18 mouse cellular contexts compared by ENCODE assay signal in genomic region chr10:86124115-86124514, GRCm38 (mm10).
DNase-seq lines count a peak whose midpoint lies in the region; ATAC-seq and TF ChIP-seq lines count a peak whose summit lies in the region.
"Had no signal": no experiment of that assay in that cellular context is flagged by ENCODE, and none has a peak within 500 bp of the region (broad histone marks: within the 10 kb centered on the region; RNA-seq: fewer than 3 reads in every experiment).

No protein-coding gene starts in this region.

- peak; percentile 36 for DNase-seq in kidney, adult 18-20 months
- DNase-seq in kidney, adult 11 months, result no peak
- DNase-seq in Patski (ENCODE audit: low read depth, low spot score), result no peak
- peak; percentile 35 to 41 for DNase-seq in kidney, adult 8-10 months
- peak; percentile 39 to 63 for DNase-seq in kidney, postnatal 36 days
- no peak for DNase-seq in frontal cortex, adult 2 months (ENCODE audit: extremely low spot score in 1 of 2, low spot score in 1 of 2)
- DNase-seq in thymus, postnatal 25 days, result no peak
- DNase-seq in left cerebral cortex, postnatal 36 days (ENCODE audit: low spot score in 2 of 2), result no peak
- DNase-seq: cerebellum, adult 11-12 months; cerebellum, postnatal 25 days; heart, adult 18-20 months; right cerebral cortex, adult 18-20 months; thymus, adult 2 months had no signal

- POLR2A ChIA-PET in Patski (lab: Charles Lee), result no interaction called here

- in situ Hi-C loops in Patski (cut with MboI; ENCODE audit: low pct_unique_long_range_greater_than_20kb), result no loop called here

- peak; percentile 54 for ATAC-seq in Patski
- ATAC-seq: forebrain, embryonic 13.5 days; inflammation-experienced regulatory T-cells, adult 6 months; midbrain, embryonic 15.5 days had no signal

- TF ChIP-seq CTCF in Patski (IDR thresholded peaks at IDR 0.05), result peak; percentile 24

- intact Hi-C loops in left cerebral cortex, postnatal 36 days (cut with DNase I), result no loop called here

- H3K27me3 ChIP-seq in Patski, result no peaks in the 10 kb centered on the region
- H3K27me3 ChIP-seq: forebrain, embryonic 13.5 days; limb, embryonic 12.5 days; megakaryocyte, embryonic 14.5 days; midbrain, embryonic 15.5 days had no signal

- CTCF ChIA-PET in Patski (lab: Charles Lee), result interaction anchor here (0.7 to 2.1 kb wide), 2 partner anchors 12 to 13 kb away, joined by 3 to 5 read pairs; no protein-coding TSS in a partner anchor

Comparison
In these comparisons a context has a peak if more than half of its experiments do, and no peak if none do; other contexts are left out.
1. DNase-seq: peak in kidney, adult 18-20 months (single experiment), kidney, adult 8-10 months (2 of 2) and kidney, postnatal 36 days (2 of 2); none in kidney, adult 11 months (single experiment), Patski (single experiment), frontal cortex, adult 2 months (0 of 2), thymus, postnatal 25 days (single experiment) and left cerebral cortex, postnatal 36 days (0 of 2).